Mouse (Mus musculus): ENCODE results near the gene Fgl2.

Gene Fgl2

DNA sequence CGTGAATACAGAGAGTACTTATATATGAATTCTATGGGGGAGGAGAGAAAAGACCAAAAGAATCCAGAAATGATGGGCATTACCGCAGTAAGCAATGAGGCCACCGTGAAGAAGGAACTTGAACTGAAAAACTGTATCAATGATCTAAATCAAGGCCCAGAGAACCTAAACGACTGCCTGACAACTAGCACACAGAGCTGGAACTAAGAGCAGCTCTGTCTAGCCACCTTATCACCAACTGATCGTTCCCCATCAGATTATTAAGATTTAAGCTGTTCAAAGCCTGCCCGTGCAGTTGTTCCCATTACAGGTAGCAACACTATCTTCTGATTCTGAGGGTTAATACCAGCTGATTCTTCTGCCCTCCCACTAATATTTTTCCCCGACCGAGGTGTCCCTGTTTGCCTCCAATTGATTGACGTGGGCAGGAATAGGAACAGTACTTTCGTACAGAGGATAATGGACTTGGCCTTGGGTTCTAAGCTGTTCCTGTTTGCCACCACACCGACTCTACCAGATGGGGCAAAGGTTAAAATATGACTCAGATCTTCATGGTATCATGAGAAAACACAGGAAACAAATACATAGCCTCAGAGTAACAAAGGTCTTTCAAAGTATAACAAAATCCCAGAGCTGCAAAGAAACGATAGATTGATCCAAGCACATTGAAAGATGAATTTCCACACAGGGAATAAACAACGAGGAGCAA is 12.0 kb downstream of the Fgl2 start:
- DNase-seq, result no peak

DNA sequence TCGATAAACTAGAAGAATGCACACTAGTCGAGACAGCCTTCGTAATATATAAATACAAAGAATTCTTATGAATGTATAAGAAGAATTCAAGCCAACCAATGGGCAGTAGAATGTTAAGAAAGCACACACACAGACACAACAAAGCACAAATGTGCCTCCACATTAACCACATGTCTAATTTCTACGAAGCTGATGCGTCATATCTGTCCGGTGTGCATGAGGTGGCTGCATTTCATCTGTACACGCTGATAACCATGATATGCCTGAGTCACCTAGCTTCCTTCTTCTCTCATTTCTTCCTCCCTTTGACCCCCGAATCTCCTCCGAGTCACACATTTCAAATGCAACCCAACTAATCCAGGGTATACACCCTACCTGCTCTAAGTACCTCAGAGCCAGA is 12.5 kb downstream of the Fgl2 start:
- DNase-seq, result no peak

DNA sequence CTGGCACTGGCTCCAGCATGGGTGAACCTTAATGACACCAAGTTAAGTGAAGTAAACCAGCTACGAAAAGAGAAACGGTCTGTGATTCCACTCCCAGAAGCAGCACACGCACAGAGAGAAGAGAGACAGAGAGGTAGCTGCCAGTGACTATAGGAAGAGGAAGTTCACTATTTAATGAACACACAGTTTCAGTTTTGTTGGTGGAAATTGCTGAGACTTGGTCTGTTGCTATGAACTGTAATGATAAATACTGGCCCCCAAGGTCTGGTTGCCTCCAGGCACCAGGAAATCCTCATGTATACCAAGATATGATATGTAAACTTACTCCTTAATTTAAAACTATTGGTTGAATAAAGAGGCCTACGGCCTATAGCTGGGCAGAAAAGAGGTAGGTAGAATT is 14.0 kb downstream of the Fgl2 start:
- DNase-seq, result no peak

- no peak for DNase-seq
Observed at GRCm38 (mm10) chr5:21387340-21387739, 14.9 kb downstream of the Fgl2 start.

DNA sequence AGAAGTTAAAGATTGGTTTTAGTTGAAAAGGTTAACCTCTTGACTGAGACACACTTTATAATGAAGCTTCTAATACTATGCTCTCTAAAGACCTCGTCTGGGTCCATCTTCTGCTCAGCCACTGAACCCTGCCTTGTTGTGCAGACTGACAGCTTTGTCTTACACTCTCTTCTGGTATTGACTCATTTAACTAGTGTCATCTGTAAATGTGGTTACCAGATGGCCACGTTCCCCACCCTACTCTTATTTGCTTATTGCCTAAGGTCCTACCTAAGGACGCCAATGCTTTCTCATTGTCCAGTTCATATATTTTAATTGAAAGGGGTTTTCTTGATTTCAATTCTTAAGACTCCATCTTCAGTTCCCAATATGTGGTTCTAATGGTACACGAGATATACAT is 16.4 kb downstream of the Fgl2 start:
- no peak for DNase-seq

DNA sequence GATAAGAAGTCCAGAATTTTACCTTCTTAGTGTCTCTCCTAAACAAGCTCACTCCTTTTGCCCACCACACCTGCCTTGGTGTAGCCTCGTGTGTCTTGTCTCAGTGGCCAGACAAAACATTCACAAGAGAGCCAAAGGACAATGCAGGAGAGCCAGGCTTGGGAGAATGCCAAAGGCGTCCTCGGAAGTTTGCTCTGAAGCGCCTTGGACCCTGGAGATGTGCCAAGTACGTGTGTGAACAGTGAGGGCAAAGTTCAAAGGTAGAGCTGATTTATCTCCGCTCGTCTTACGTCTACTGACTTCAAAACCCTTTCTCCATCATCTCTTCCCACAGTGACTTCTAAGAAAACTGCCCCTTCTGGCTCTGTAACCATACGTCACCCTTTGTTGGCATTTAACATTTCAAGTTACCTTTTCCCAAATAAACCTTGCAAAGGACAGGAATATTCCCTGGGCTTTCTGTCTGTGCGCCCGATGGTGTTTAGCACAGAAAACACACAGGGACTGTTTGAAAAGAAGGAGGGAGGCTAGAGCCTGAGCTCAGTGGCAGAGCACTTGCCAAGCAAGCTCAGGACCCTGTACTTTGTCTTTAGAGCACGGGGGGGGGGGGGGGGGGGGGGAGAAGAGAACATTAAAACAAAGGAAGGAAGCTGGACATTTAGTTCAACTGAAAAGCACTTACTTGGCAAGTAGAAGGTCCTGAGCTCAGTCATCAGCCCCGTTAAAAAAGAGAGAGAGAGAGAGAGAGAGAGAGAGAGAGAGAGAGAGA is 19.4 kb downstream of the Fgl2 start:
- DNase-seq, result no peak

DNA sequence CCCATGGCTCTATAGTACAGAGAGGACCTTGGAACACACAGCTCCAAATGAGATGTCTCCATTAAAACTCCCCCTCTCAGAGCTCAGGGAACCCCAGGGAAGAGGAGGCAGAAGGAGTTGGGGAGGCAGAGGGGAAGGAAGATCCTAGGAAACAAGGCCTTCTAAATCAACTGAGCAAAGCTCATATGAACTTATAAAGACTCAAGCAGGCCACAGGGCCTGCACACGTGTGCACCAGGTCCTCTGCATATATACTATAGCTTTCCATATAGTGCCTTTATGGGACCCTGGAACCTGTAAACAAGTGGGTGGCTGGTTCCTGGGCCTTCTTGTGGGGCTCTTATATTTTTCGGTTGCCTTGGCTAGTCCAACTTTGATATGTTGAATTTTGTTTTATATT is 22.1 kb downstream of the Fgl2 start:
- DNase-seq, result no peak

DNA sequence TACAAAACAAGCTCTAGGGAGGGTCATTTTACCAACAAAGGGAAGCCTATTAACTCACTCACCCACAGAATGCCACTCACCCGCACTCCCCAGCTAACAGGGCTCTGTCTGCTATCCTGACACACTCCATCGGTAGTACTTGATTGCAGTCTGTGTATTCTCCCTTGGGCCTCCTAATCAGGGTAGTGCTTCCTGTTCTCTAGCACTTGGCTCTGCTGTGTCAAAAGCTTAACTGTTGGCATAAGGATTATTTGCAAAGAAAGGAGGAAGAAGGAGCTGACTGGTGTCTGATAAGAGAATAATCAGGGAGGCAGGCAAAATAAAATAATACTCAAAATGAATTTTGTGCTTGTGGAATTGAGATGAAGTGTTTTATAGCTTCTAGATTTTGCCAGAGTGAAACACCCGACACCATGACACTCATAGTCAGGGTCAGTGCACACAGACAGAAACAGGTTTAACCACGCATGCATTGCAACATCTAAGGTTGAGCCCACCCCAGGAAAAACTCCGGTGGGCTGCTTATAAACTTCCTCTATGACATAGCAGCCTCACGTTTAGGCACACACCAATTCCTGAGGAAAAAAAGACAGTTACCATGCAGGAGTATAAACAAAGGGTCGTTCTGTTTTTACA is 22.9 kb downstream of the Fgl2 start:
- DNase-seq, result peak; percentile 89

- DNase-seq, result peak; percentile 94
Observed at GRCm38 (mm10) chr5:21411261-21411666, 38.8 kb downstream of the Fgl2 start.

- no peak for DNase-seq
Observed at GRCm38 (mm10) chr5:21412056-21412455, 39.6 kb downstream of the Fgl2 start.

GRCm38 (mm10) chr5:21413322-21413721 is 40.9 kb downstream of the Fgl2 start:
- no peak for DNase-seq

DNA sequence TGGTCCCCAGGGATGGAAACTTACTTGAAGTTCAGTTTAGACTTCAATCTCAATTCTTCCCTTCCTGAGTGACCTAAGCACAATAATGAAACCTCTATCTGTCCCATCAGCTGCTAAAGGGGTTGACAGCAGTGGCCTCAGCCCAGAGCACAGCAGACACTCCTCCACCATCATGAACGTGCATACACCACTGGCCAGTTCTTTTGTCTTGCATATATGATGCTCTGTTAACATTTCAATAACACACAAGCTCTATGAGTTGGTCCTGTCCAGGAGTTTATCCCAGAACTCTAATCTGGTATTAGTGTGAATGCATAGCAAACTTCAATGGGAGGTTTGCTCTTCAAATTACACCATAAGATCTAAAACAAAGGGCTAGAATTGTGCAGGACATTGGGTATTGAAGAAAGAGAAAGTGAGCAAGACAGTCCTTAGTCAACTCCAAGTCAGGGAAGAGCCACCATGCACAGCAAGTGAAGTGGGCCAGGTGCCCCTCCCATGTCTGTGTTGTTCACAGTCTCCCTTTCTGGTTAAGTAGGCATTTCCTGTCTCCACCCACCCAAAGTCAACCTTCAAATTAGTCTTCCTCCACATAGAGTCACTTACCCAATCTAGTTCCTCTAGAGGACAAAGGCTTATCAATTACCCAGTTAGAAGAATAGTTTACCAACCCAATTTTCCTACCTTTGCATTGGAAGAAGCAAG is 41.8 kb downstream of the Fgl2 start:
- DNase-seq, result no peak

- DNase-seq, result no peak
Observed at GRCm38 (mm10) chr5:21418613-21419012, 46.2 kb downstream of the Fgl2 start.

- no peak for DNase-seq
Observed at GRCm38 (mm10) chr5:21420609-21421008, 48.2 kb downstream of the Fgl2 start.

DNA sequence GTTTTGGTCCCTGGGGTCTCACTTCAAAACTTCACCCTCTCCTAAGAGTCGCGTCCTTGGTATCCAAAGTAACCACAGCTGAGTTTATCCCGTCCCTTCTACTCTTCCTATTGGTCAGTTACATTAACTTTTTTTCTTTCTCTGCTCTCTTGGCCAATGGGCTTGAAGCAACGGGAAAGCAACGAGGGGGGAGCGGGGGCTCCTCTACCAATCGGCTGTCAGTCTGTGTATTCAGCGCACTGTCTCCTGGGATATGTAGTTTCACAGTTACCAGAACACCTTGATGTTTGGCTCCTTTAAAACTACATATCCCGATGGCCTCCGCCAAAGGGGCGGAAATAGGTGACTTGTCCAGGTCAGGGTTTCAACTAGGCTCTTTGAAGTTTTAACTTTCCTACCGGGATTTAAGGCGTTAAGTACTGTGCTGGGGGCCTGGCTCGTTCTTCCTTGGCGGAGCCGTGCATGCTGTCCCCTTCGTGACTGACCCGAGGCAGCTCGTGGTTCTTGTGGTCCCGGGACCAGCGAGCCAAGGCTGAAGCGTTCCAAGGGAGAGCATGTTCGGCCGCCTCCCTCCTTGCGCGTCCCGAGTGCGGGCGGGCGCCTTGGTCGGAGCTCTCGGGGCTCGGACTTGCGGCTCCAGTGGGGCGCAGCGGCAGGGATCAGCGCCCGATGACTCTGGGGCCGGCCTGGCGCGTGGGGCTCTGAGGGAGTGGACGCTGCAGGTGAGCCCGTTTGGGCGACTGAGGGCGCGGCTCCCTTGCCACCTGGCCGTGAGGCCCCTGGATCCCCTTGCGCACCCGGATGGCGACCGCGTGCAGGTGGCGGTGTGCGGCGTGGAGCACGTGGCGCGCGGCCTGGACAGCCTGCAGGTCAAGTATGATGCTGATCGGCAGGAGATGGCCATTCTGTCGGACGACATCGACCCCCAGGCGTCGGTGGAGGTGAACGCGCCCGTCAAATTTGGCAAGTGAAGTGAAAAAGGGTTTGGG is 52.5 kb downstream of the Fgl2 start, which contains the start of the genes Ccdc146 and Fam185a:
Ccdc146 (minus strand) TSS at position 64 of the 989 bp plus-strand sequence.
Fam185a (plus strand) TSS at position 345 of the 989 bp plus-strand sequence.
- peak; percentile 100 for DNase-seq

DNA sequence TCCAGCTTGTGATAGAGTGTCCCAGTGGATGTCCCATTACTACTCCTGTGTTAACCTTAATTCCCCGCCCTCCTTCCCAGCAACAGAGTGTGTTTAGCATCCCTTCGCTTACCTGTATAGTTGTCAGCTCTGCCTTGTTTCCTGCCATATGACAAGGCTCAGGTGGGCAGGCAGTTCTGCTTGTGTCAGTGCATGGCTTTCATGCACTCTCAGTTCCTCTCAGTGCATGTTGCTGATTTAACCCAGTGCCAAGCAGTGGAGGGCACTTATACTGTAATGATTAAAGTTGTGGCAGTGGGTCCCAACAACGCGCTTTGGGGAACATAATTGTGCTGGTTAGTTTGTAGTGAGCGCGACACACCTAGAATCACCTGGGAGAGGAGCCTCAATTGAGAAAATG is 54.2 kb downstream of the Fgl2 start:
- DNase-seq, result no peak
